Mouse (Mus musculus) spleen, adult 10 weeks (tissue): ENCODE measurements around the gene Cuedc2. TPM values are rescaled to one million over a fixed set of nuclear protein-coding genes. Genes with fewer than 3 reads are reported as not detected.

Experiments used
- polyA plus RNA-seq: library from polyadenylated mRNA; stranded (reverse); fragments of 350-450 nt; fragmentation: Illumina TruSeq; extraction: RNeasy Lipid Tissue Mini Kit (QIAGEN cat#74804); gene quantifications from one replicate; pipeline ENCODE4 v1.2.3, GENCODE M21; 2015; ENCODE audit warnings: low replicate concordance; ENCODE audit not compliant: insufficient read depth

Cuedc2 gene
- polyA plus RNA-seq: 38.1 TPM

GRCm38 (mm10) chr19:46338331-46338936 lies at the start of gene Cuedc2:
Cuedc2 (minus strand) TSS chr19:46338702.

GRCm38 (mm10) chr19:46350168-46350932 lies 11.8 kb upstream of the Cuedc2 start, which contains the start of gene 2310034G01Rik:
2310034G01Rik (minus strand) TSS chr19:46350302.

GRCm38 (mm10) chr19:46328081-46329030 lies 10.1 kb downstream of the Cuedc2 start, which contains the start of gene Fbxl15:
Fbxl15 (plus strand) TSS chr19:46328184.

GRCm38 (mm10) chr19:46326756-46327305 lies 11.7 kb downstream of the Cuedc2 start, which contains the start of gene Psd:
Psd (minus strand) TSS chr19:46327156.

GRCm38 (mm10) chr19:46304216-46304841 lies 34.2 kb downstream of the Cuedc2 start, which contains the start of gene Nfkb2:
Nfkb2 (plus strand) TSS chr19:46304320.

Other genes starting within 250 kb of the Cuedc2 start
- gene Elovl3, start 206.8 kb downstream of the Cuedc2 start, polyA plus RNA-seq: not detected
- gene Pitx3, start 190.4 kb downstream of the Cuedc2 start, polyA plus RNA-seq: not detected
- gene Gbf1, start 186.2 kb downstream of the Cuedc2 start, polyA plus RNA-seq: 39.1 TPM
- 42.9 TPM for gene Nfkb2, start 34.4 kb downstream of the Cuedc2 start, polyA plus RNA-seq
- 0.83 TPM for gene Psd, start 11.5 kb downstream of the Cuedc2 start, polyA plus RNA-seq
- 0.83 TPM for gene Fbxl15, start 10.5 kb downstream of the Cuedc2 start, polyA plus RNA-seq
- gene Mfsd13a, start 2.4 kb upstream of the Cuedc2 start, polyA plus RNA-seq: 0.54 TPM
- gene 2310034G01Rik, start 11.6 kb upstream of the Cuedc2 start, polyA plus RNA-seq: 0.40 TPM
- 78.5 TPM for gene Actr1a, start 57.0 kb upstream of the Cuedc2 start, polyA plus RNA-seq
- 18.2 TPM for gene Sufu, start 58.2 kb upstream of the Cuedc2 start, polyA plus RNA-seq
- 13.0 TPM for gene Trim8, start 163.0 kb upstream of the Cuedc2 start, polyA plus RNA-seq
- 25.3 TPM for gene Arl3, start 234.5 kb upstream of the Cuedc2 start, polyA plus RNA-seq
- gene Sfxn2, start 234.7 kb upstream of the Cuedc2 start, polyA plus RNA-seq: 15.1 TPM